27 mouse cellular contexts compared by ENCODE assay signal in genomic region chr16:17556180-17556579, GRCm38 (mm10). TPM values are rescaled to one million over a fixed set of nuclear protein-coding genes. Genes with fewer than 3 reads are reported as not detected.
DNase-seq lines count a peak whose midpoint lies in the region; ATAC-seq and TF ChIP-seq lines count a peak whose summit lies in the region.
"Had no signal": no experiment of that assay in that cellular context is flagged by ENCODE, and none has a peak within 500 bp of the region (broad histone marks: within the 10 kb centered on the region; RNA-seq: fewer than 3 reads in every experiment).

No protein-coding gene starts in this region.

- no peak for TF ChIP-seq CTCF in liver, postnatal 0 days (IDR thresholded peaks at IDR 0.05; ENCODE audit: low read depth)
- TF ChIP-seq CTCF in C2C12 (IDR thresholded peaks at IDR 0.05; ENCODE audit: control insufficient read depth, insufficient read depth, insufficient read length): no peak
- TF ChIP-seq CTCF in MEL (IDR thresholded peaks at IDR 0.05 in 2 of 3, conservative IDR thresholded peaks at IDR 0.05 in 1 of 3; ENCODE audit: control insufficient read depth in 1 of 3, insufficient read depth in 1 of 3, low read depth in 2 of 3, low read length in 3 of 3, poor library complexity in 1 of 3, severe bottlenecking in 1 of 3): no peak

- H3K4me3 ChIP-seq in hindbrain, embryonic 10.5 days: no peak overlapping the region
- H3K4me3 ChIP-seq in hindbrain, embryonic 11.5 days (ENCODE audit: low read depth, low read length): no peak overlapping the region
- no peak overlapping the region for H3K4me3 ChIP-seq in liver, embryonic 12.5 days
- no peak overlapping the region for H3K4me3 ChIP-seq in liver, postnatal 0 days (ENCODE audit: low read depth, low read length)
- H3K4me3 ChIP-seq in C2C12 (ENCODE audit: insufficient read depth, poor library complexity, severe bottlenecking) (no peak overlapping the region), MEL (ENCODE audit: control insufficient read depth in 1 of 2, insufficient read depth in 1 of 2, low read depth in 2 of 2, low read length in 2 of 2) (no peak overlapping the region)
- H3K4me3 ChIP-seq: embryonic facial prominence, embryonic 13.5 days; embryonic facial prominence, embryonic 15.5 days; erythroblast, embryonic 14.5 days; forebrain, embryonic 10.5 days; forebrain, embryonic 12.5 days had no signal

- no peak for TF ChIP-seq EP300 in liver, postnatal 0 days (IDR thresholded peaks at IDR 0.05; ENCODE audit: low read depth)
- TF ChIP-seq EP300 in MEL (IDR thresholded peaks at IDR 0.05; ENCODE audit: low read depth in 1 of 2, low read length in 2 of 2): no peak

- H3K27ac ChIP-seq in hindbrain, embryonic 10.5 days: peak overlapping the region; percentile 87; the same call in 1 of the 2 replicates
- H3K27ac ChIP-seq in hindbrain, embryonic 11.5 days (ENCODE audit: low read depth, low read length): no peak overlapping the region
- H3K27ac ChIP-seq in liver, embryonic 12.5 days: no peak overlapping the region
- H3K27ac ChIP-seq in liver, postnatal 0 days (ENCODE audit: low read depth): no peak overlapping the region
- no peak overlapping the region for H3K27ac ChIP-seq in MEL (ENCODE audit: control insufficient read depth, low read depth, low read length)
- H3K27ac ChIP-seq: embryonic facial prominence, embryonic 13.5 days; embryonic facial prominence, embryonic 15.5 days; forebrain, embryonic 12.5 days had no signal

- no peaks in the 10 kb centered on the region for H3K79me3 ChIP-seq in C2C12 (ENCODE audit: low read depth)

- H3K4me1 ChIP-seq in hindbrain, embryonic 10.5 days (replicated peaks): peaks cover 61% of the 10 kb centered on the region
- peaks cover 28% of the 10 kb centered on the region for H3K4me1 ChIP-seq in hindbrain, embryonic 11.5 days (replicated peaks; ENCODE audit: control insufficient read depth, insufficient read depth, low read length)
- peaks cover 60% of the 10 kb centered on the region for H3K4me1 ChIP-seq in liver, embryonic 12.5 days
- peaks cover 31% of the 10 kb centered on the region for H3K4me1 ChIP-seq in liver, postnatal 0 days (ENCODE audit: insufficient read depth)
- peaks cover 6 to 30% of the 10 kb centered on the region in 2 experiments for H3K4me1 ChIP-seq in MEL (ENCODE audit: control insufficient read depth in 1 of 2, insufficient read depth in 2 of 2, low read length in 2 of 2)

- WGBS in hindbrain, embryonic 10.5 days: 92% methylated on average over 4 of the region's 4 CpGs
- 81% methylated on average over 4 of the region's 4 CpGs for WGBS in hindbrain, embryonic 11.5 days
- WGBS in liver, embryonic 12.5 days (ENCODE audit: insufficient replicate concordance): 77% methylated on average over 4 of the region's 4 CpGs
- WGBS in liver, postnatal 0 days (ENCODE audit: insufficient replicate concordance): 81% methylated on average over 4 of the region's 4 CpGs

- no peak for DNase-seq in hindbrain, embryonic 10.5 days (ENCODE audit: low spot score)
- DNase-seq in hindbrain, embryonic 11.5 days (ENCODE audit: low spot score): no peak
- no peak for DNase-seq in liver, postnatal 0 days
- peak; percentile 15 for DNase-seq in MEL (ENCODE audit: low read depth, low spot score)
- no peak for DNase-seq in cerebellum, adult 18-20 months
- no peak for DNase-seq in yolk sac, embryonic 10.5 days (ENCODE audit: low spot score)
- DNase-seq: adrenal gland, adult 2 months; adrenal gland, postnatal 10 days; adrenal gland, postnatal 25 days; B cell, adult 2 months; cerebellum, adult 11 months; cerebellum, adult 2 months; cerebellum, adult 9-10 months; cerebellum, postnatal 10 days; cerebellum, postnatal 25 days; embryo, embryonic 11 days had no signal

- H3ac ChIP-seq in C2C12 (ENCODE audit: control insufficient read depth, insufficient read length, low read depth): no peak overlapping the region

- H3K9me3 ChIP-seq in hindbrain, embryonic 10.5 days: no peaks in the 10 kb centered on the region
- H3K9me3 ChIP-seq in hindbrain, embryonic 11.5 days (ENCODE audit: control insufficient read depth, low read length): no peaks in the 10 kb centered on the region
- no peaks in the 10 kb centered on the region for H3K9me3 ChIP-seq in liver, embryonic 12.5 days (replicated peaks)
- no peaks in the 10 kb centered on the region for H3K9me3 ChIP-seq in liver, postnatal 0 days (ENCODE audit: low read length)
- H3K9me3 ChIP-seq in MEL (replicated peaks; ENCODE audit: insufficient read depth, low read length): no peaks in the 10 kb centered on the region
- H3K9me3 ChIP-seq: embryonic facial prominence, embryonic 13.5 days; embryonic facial prominence, embryonic 15.5 days; forebrain, embryonic 10.5 days; forebrain, embryonic 12.5 days; G1E had no signal

- no peak for TF ChIP-seq POLR2A in MEL (IDR thresholded peaks at IDR 0.05; ENCODE audit: control insufficient read depth in 1 of 2, insufficient read depth in 1 of 2, low read depth in 1 of 2, low read length in 2 of 2, poor library complexity in 1 of 2)

- H3K4me2 ChIP-seq in hindbrain, embryonic 11.5 days (replicated peaks; ENCODE audit: low read depth, low read length): no peak overlapping the region
- 0 out of 2 replicates have a peak overlapping the region, but pooled peaks have one; percentile 91 for H3K4me2 ChIP-seq in liver, embryonic 12.5 days
- H3K4me2 ChIP-seq in liver, postnatal 0 days (ENCODE audit: low read depth, low read length): no peak overlapping the region
- H3K4me2 ChIP-seq: embryonic facial prominence, embryonic 13.5 days; embryonic facial prominence, embryonic 15.5 days; forebrain, embryonic 12.5 days had no signal

- peaks cover 27% of the 10 kb centered on the region for H3K27me3 ChIP-seq in hindbrain, embryonic 10.5 days (ENCODE audit: insufficient read depth, poor library complexity, severe bottlenecking)
- no peaks in the 10 kb centered on the region for H3K27me3 ChIP-seq in hindbrain, embryonic 11.5 days (ENCODE audit: control insufficient read depth, insufficient read depth, low read length)
- peaks cover 29% of the 10 kb centered on the region for H3K27me3 ChIP-seq in liver, embryonic 12.5 days (replicated peaks)
- 0 out of 2 replicates have a peak, but pooled peaks cover 2% of the 10 kb centered on the region for H3K27me3 ChIP-seq in liver, postnatal 0 days (ENCODE audit: insufficient read depth, low read length)
- H3K27me3 ChIP-seq in C2C12 (ENCODE audit: control insufficient read depth, insufficient read depth, insufficient read length): no peaks in the 10 kb centered on the region
- no peaks in the 10 kb centered on the region for H3K27me3 ChIP-seq in MEL (ENCODE audit: control insufficient read depth in 1 of 2, insufficient read depth in 2 of 2, low read length in 2 of 2)

- no peak overlapping the region for H3K9ac ChIP-seq in hindbrain, embryonic 11.5 days (ENCODE audit: low read depth, low read length)
- H3K9ac ChIP-seq in liver, embryonic 12.5 days: no peak overlapping the region
- H3K9ac ChIP-seq in liver, postnatal 0 days (replicated peaks): no peak overlapping the region
- no peak overlapping the region for H3K9ac ChIP-seq in MEL (ENCODE audit: control insufficient read depth, low read depth, low read length, poor library complexity, severe bottlenecking)
- H3K9ac ChIP-seq: embryonic facial prominence, embryonic 13.5 days; embryonic facial prominence, embryonic 15.5 days; forebrain, embryonic 12.5 days had no signal

- TF ChIP-seq RAD21 in MEL (IDR thresholded peaks at IDR 0.05; ENCODE audit: low read depth, low read length): no peak

- H3K36me3 ChIP-seq in hindbrain, embryonic 10.5 days: no peaks in the 10 kb centered on the region
- H3K36me3 ChIP-seq in hindbrain, embryonic 11.5 days (ENCODE audit: control insufficient read depth, insufficient read depth, low read length): no peaks in the 10 kb centered on the region
- no peaks in the 10 kb centered on the region for H3K36me3 ChIP-seq in liver, embryonic 12.5 days
- no peaks in the 10 kb centered on the region for H3K36me3 ChIP-seq in liver, postnatal 0 days (replicated peaks; ENCODE audit: insufficient read depth, low read length)
- H3K36me3 ChIP-seq in C2C12 (ENCODE audit: control insufficient read depth, insufficient read depth) (no peaks in the 10 kb centered on the region), MEL (ENCODE audit: control insufficient read depth in 1 of 2, insufficient read depth in 2 of 2, low read length in 2 of 2) (peaks cover 0 to 10% of the 10 kb centered on the region in 2 experiments; a peak in 2 of 4 replicates)
- H3K36me3 ChIP-seq: embryonic facial prominence, embryonic 13.5 days; embryonic facial prominence, embryonic 15.5 days; forebrain, embryonic 10.5 days; forebrain, embryonic 12.5 days; G1E had no signal

- H3K79me2 ChIP-seq in C2C12 (ENCODE audit: control insufficient read depth, insufficient read depth): no peaks in the 10 kb centered on the region
- no peaks in the 10 kb centered on the region for H3K79me2 ChIP-seq in MEL (ENCODE audit: control insufficient read depth, insufficient read depth, low read length, poor library complexity)

- ATAC-seq in hindbrain, embryonic 11.5 days (ENCODE audit: low FRiP score): no peak
- no peak for ATAC-seq in liver, embryonic 12.5 days
- ATAC-seq in liver, postnatal 0 days: no peak
- ATAC-seq: forebrain, embryonic 14.5 days; forebrain, embryonic 16.5 days had no signal

RNA-seq across cellular contexts. Expression of gene Lrrc74b, which starts 4.9 kb away (rescaled TPM):
- polyA plus RNA-seq in hindbrain, embryonic 10.5 days (2016; fragmentation: Nextera tagmentation; extraction: Ambion mirVana): 0.55 and 1.1 TPM in 2 replicates
- polyA plus RNA-seq in hindbrain, embryonic 11.5 days (2014; fragmentation: Nextera tagmentation; extraction: Ambion mirVana): 0.52 and 1.1 TPM in 2 replicates
- 0.07 TPM in 1 of 2 replicates, not detected in the other for polyA plus RNA-seq in liver, embryonic 12.5 days (2016; fragmentation: Nextera tagmentation; extraction: Ambion mirVana)
- polyA plus RNA-seq in liver, postnatal 0 days (2015; fragmentation: Nextera tagmentation; extraction: Ambion mirVana): 0.05 and 0.06 TPM in 2 replicates
- 0.06 TPM for polyA plus RNA-seq in C2C12 (2012; fragmentation: generic; extraction: Trizol)
- 0.12 TPM in 1 of 2 replicates, not detected in the other for total RNA-seq in MEL (2012; rRNA removed)
- under 1 TPM in 1 of 2 experiments, not detected in 1; 0.10 TPM for polyA plus RNA-seq in MEL (2012; ENCODE audit: insufficient read depth in 1 of 2, insufficient read length in 2 of 2, low read depth in 1 of 2, low replicate concordance in 2 of 2, missing spikeins in 1 of 2)
- total RNA-seq: adrenal gland, adult 2 months had no signal
- polyA plus RNA-seq: adrenal gland, adult 2 months; embryonic facial prominence, embryonic 11.5 days; embryonic facial prominence, embryonic 13.5 days had no signal

RNA-seq across cellular contexts. Expression of gene P2rx6, which starts 5.5 kb away (rescaled TPM):
- polyA plus RNA-seq in hindbrain, embryonic 10.5 days (2016; fragmentation: Nextera tagmentation; extraction: Ambion mirVana): 1.1 and 1.2 TPM in 2 replicates
- 0.49 and 0.63 TPM in 2 replicates for polyA plus RNA-seq in hindbrain, embryonic 11.5 days (2014; fragmentation: Nextera tagmentation; extraction: Ambion mirVana)
- 0.08 TPM in 2 replicates for polyA plus RNA-seq in liver, embryonic 12.5 days (2016; fragmentation: Nextera tagmentation; extraction: Ambion mirVana)
- 0.14 and 0.18 TPM in 2 replicates for polyA plus RNA-seq in liver, postnatal 0 days (2015; fragmentation: Nextera tagmentation; extraction: Ambion mirVana)
- polyA plus RNA-seq in C2C12 (2012; fragmentation: generic; extraction: Trizol) (1.9 TPM), MEL (2012; ENCODE audit: insufficient read depth in 1 of 2, insufficient read length in 2 of 2, low read depth in 1 of 2, low replicate concordance in 2 of 2, missing spikeins in 1 of 2) (under 1 TPM in 1 of 2 experiments, not detected in 1; 0.38 TPM)
- 0.04 TPM in 1 of 2 replicates, not detected in the other for total RNA-seq in MEL (2012; rRNA removed)
- polyA plus RNA-seq: erythroblast, embryonic 14.5 days; G1E had no signal

RNA-seq across cellular contexts. Expression of gene Thap7, which starts 25.2 kb away (rescaled TPM):
- polyA plus RNA-seq in hindbrain, embryonic 10.5 days (2016; fragmentation: Nextera tagmentation; extraction: Ambion mirVana): 49.6 and 59.1 TPM in 2 replicates
- polyA plus RNA-seq in hindbrain, embryonic 11.5 days (2014; fragmentation: Nextera tagmentation; extraction: Ambion mirVana): 47.6 and 49.3 TPM in 2 replicates
- 34.2 and 36.6 TPM in 2 replicates for polyA plus RNA-seq in liver, embryonic 12.5 days (2016; fragmentation: Nextera tagmentation; extraction: Ambion mirVana)
- 21.3 and 24.4 TPM in 2 replicates for polyA plus RNA-seq in liver, postnatal 0 days (2015; fragmentation: Nextera tagmentation; extraction: Ambion mirVana)
- polyA plus RNA-seq in C2C12 (2012; fragmentation: generic; extraction: Trizol) (55.7 TPM), MEL (2012; ENCODE audit: insufficient read depth in 1 of 2, insufficient read length in 2 of 2, low read depth in 1 of 2, low replicate concordance in 2 of 2, missing spikeins in 1 of 2) (10 to 100 TPM in 1 of 2 experiments, not detected in 1; 65.4 TPM)
- total RNA-seq in MEL (2012; rRNA removed): 53.6 and 65.5 TPM in 2 replicates

RNA-seq across cellular contexts. Expression of gene Slc7a4, which starts 26.8 kb away (rescaled TPM):
- 2.5 and 3.1 TPM in 2 replicates for polyA plus RNA-seq in hindbrain, embryonic 10.5 days (2016; fragmentation: Nextera tagmentation; extraction: Ambion mirVana)
- polyA plus RNA-seq in hindbrain, embryonic 11.5 days (2014; fragmentation: Nextera tagmentation; extraction: Ambion mirVana): 1.9 and 2.1 TPM in 2 replicates
- 1.7 TPM in 2 replicates for polyA plus RNA-seq in liver, embryonic 12.5 days (2016; fragmentation: Nextera tagmentation; extraction: Ambion mirVana)
- polyA plus RNA-seq in liver, postnatal 0 days (2015; fragmentation: Nextera tagmentation; extraction: Ambion mirVana): 3.3 and 3.7 TPM in 2 replicates
- 1.4 TPM for polyA plus RNA-seq in C2C12 (2012; fragmentation: generic; extraction: Trizol)
- 15.4 and 23.1 TPM in 2 replicates for total RNA-seq in MEL (2012; rRNA removed)
- 10 to 100 TPM in 1 of 2 experiments, not detected in 1; 23.6 TPM for polyA plus RNA-seq in MEL (2012; ENCODE audit: insufficient read depth in 1 of 2, insufficient read length in 2 of 2, low read depth in 1 of 2, low replicate concordance in 2 of 2, missing spikeins in 1 of 2)
- polyA plus RNA-seq: erythroblast, embryonic 14.5 days; G1E had no signal

RNA-seq across cellular contexts. Expression of gene Lztr1, which starts 47.7 kb away (rescaled TPM):
- polyA plus RNA-seq in hindbrain, embryonic 10.5 days (2016; fragmentation: Nextera tagmentation; extraction: Ambion mirVana): 91.1 and 105 TPM in 2 replicates
- 85.3 and 85.8 TPM in 2 replicates for polyA plus RNA-seq in hindbrain, embryonic 11.5 days (2014; fragmentation: Nextera tagmentation; extraction: Ambion mirVana)
- polyA plus RNA-seq in liver, embryonic 12.5 days (2016; fragmentation: Nextera tagmentation; extraction: Ambion mirVana): 31.4 and 34.8 TPM in 2 replicates
- polyA plus RNA-seq in liver, postnatal 0 days (2015; fragmentation: Nextera tagmentation; extraction: Ambion mirVana): 16.8 and 18.7 TPM in 2 replicates
- 69.0 TPM for polyA plus RNA-seq in C2C12 (2012; fragmentation: generic; extraction: Trizol)
- total RNA-seq in MEL (2012; rRNA removed): 39.5 and 45.1 TPM in 2 replicates
- 10 to 100 TPM in 1 of 2 experiments, not detected in 1; 83.2 TPM for polyA plus RNA-seq in MEL (2012; ENCODE audit: insufficient read depth in 1 of 2, insufficient read length in 2 of 2, low read depth in 1 of 2, low replicate concordance in 2 of 2, missing spikeins in 1 of 2)
